Mouse (Mus musculus) layer of hippocampus, adult 9-11 months (tissue): ENCODE measurements around the gene Zfp846.
"Not testable (repeated sequence)": the region's sequence is repeated elsewhere in the genome, so short reads cannot be mapped to it uniquely, and the experiment has no call there.

Experiments
- DNase-seq: peaks from one replicate; pipeline ENCODE4 v3.0.0; 2022

Zfp846 gene

DNA sequence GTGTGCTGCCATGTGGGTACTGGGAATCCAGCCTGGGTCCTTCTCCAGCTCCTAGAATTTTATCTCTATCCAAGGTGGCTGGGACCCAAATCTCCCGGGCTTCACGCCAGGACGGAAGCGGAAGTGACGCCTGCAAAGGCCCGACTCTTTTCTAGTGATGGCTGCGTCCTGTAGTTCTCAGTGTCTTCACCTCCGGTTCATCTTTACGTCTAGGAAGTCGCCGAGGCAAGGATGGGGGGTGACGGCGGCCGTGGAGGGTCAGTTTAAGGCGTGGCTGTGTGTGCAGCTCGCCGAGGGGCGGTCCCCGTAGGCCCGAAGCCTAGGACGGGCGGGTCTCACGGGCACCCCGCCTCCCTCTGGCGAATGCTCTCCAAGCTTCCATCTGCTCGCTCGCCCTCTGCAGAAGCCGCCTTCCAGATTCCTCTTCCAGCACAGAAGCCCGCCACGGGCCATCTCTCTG lies at the start of gene Zfp846:
Gene Zfp846 (plus strand): TSS at position 117 of the 460 bp plus-strand sequence.
- peak; percentile 100 for DNase-seq

DNA sequence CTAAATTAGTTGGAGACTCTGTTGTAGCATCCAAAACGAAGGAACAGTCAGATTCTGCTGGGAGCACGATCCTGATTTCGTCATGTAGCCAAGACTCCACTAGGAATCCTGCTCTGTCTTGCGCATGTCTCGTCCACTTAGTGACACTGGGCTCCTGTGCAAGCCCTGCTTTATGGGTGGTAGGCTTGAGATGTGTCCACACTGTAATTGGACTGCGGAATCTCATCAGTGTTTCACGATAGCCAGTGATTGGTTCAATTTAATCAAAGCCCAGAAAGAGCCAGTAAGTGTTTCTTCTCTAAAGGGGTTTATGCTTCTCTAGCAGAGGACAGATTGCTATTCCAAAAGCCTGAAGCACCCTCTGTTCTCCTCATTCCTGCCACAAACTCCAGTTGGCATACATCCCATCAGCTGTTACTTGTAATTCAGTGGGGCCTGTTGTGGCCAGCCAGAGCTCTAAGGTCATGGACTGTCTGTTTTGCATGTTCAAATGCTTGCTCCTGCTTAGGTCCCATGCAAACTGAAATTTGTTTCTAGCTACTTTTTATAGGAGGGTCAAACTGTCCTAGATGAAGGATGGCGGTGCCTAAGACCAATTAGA lies 46.7 kb upstream of the Zfp846 start:
- DNase-seq: peak; percentile 40

DNA sequence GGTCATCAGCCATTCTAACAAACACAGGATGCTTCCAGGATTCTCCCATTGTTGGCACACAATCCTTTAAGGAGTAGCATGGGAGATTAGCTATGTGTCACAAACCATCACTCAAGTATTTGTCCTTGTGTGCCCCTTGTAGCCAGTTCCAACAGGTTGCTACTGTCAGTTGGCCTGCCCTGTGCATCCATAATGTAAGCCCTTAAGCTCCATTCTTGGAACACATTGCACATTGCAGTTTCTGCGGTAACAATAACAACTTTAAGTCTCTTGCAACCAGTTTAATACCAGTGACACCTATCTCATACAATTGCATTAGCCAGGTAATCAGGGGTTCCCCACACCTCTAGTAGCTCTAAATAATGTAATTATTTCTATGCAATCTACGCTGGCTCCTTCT lies 44.5 kb upstream of the Zfp846 start:
- no peak for DNase-seq

DNA sequence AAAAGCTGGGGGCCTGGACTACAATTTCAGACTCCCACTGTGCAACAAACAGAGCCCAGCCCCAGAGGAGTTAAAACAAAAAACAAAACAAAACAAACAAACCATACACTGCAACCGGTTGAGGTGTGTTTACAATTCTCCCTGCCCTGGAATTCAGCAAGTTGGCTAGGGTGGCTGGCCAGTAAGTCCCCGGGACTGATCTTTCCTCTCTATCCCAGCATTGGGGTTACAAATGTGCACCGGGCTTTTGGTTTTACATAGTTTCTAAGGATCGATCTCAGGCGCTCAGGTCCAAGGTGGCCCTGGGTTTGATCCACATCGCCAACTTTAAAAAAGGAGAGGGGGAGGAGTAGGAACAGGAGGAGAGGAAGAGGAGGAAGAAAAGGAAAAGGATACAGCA lies 37.6 kb upstream of the Zfp846 start:
- DNase-seq: no peak

DNA sequence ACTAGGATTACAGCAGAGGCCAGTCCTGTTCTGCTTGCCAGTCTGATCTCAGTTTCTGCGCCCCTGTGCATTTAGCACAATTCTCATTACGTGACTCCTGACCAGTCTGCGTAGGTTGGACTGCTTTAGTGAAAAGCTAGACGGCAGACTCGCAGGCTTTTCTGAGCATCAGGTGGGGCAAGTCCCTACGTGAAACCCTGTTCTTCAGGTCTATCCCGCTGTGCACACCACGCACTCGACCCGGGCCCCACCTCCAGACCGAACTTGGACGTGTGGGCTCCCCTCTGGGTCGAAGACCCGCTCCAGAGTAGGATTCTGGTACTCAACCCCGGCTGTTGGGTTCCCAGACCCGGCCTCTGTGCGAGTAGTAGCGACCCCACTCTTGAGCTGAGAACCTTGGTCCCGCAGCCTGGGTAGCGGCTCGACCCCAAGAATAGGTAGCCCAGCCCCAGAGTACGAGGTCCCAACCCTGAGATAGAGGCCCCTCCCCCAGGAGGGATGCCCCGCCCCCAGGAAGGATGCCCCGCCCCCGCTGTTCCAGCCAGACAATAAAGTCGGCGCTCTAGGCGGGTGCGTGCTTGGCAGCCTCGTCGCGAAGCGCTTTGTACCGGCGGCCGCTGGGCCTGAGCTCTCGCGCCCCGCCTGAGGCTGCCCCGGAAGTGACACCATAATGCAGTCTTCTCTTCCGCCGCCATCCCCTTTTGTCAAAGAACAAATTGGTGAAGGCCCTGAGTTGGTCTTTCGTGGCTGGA lies 36.8 kb upstream of the Zfp846 start:
- peak; percentile 85 for DNase-seq

DNA sequence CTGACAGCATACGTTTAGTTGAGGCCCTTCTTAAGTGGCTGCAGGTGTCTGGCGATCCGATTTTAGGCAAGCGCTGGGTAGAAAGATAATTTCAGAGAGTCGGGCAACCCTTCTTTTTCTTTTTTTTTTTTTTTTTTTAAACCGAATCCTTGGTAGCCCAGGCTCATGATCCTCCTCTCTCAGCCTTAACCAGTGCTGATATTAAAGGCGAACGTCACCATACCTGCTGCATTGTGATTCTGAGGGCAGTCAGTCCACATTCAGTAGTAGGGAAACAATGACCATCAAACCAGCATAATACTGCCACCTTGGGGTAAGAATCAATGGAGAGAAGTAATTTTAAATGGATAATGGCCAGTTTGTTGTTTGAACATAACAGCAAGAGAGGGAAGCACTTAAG lies 35.9 kb upstream of the Zfp846 start:
- no peak for DNase-seq

DNA sequence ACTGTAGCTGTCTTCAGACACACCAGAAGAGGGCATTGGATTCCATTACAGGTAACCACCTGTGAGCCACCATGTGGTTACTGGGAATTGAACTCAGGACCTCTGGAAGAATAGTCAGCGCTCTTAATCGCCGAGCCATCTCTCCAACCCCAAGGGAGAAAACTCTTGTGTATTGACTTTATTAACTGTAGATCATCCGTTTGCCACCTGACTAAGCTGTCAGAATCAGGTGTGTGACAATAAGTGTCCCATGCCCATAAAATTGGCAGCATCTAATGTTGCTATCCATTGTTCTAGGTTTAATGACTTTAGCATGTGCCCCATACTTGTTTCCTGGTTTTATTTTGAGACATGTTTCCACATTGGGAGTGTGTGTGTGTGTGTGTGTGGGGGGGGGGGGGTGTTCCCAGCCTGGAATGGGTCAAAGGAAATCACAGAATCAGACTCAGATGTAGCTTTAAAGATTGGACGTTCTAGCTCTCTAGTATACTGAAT lies 29.3 kb upstream of the Zfp846 start:
- DNase-seq: no peak

DNA sequence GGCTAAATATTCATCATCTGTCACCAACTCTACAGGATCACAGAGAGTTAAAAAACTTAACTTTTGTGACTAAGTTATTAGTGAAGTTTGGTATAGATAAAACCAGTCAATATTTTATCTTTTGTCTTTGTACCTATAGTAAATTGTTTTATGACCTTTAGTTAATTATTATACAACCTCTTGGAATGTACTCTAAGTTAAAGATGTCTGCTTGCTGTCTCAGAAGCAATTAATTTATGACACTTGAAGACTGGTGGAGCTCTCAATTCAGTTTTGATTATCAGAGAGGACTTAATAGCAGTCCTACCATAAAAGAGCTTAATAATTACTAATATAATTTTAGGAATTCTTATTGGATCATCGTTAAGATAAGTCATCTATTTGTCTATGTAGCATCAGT lies 28.4 kb upstream of the Zfp846 start:
- DNase-seq: no peak

DNA sequence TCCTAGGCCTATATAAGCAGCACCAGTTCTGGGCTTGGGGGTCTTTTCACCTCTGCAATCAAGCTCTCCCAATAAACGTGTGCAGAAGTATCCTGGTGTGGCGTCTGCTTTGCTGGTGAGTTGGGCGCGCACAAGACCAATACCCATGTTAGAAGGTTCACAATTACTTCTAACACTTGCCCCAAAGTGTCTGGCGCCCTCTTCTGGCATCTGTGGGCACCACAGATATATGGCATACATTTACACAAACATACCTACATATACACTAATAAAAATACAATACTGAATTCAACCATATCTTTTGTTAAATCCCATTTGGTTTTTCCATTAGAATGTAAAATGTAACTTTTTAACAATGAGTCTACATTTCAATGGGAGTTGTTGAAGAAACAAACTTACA lies 18.9 kb upstream of the Zfp846 start:
- DNase-seq: no peak

DNA sequence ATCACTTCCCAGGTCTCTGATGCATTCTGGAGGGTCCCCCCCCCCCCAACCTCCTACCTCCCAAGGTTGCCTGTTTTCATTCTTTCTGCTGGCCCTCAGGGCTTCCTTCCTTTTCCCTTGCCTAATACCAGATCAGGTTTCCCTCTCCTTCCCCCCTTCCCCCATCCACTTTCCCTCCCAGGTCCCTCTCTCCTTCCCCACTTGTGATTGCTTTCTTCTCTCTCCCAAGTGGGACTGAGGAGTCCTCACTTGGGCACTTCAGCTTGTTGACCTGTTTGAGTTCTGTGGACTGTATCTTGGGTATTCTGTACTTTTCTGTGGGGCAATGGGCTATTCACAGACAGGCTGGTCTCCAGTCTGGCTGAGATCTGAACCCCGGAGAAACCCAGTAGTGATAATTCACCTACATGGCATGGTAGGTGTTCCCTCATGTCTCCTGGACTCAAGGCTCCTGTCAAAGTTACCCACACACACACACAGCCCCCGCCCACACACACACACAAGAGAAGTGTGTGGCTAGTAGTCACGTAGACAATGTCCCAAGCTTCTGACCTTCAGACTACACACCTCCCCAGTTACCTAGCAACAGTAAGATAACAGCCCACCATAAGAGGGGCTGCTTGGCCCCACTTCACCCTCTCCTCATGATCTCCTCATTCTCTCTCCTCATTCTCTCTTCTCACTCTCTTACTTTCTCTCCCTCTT lies 15.6 kb upstream of the Zfp846 start:
- not testable (repeated sequence) for DNase-seq

DNA sequence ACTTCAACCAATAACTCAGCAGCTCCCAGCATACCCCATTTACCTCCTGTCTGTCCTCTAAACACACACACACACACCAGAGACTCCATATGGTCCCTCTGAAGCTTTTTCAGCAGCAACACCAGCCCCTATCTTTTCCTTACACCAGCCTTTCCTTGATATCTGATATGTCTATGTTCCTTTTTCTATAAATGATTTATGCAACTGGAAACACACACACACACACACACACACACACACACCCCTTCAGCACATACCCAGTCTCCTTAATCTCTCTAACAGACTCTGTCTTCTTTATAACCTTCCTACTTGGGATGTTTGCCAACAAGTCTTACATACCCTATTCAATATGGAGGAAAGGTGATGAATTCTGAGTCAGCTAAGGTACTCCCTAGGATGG lies 10.0 kb upstream of the Zfp846 start:
- DNase-seq: no peak

DNA sequence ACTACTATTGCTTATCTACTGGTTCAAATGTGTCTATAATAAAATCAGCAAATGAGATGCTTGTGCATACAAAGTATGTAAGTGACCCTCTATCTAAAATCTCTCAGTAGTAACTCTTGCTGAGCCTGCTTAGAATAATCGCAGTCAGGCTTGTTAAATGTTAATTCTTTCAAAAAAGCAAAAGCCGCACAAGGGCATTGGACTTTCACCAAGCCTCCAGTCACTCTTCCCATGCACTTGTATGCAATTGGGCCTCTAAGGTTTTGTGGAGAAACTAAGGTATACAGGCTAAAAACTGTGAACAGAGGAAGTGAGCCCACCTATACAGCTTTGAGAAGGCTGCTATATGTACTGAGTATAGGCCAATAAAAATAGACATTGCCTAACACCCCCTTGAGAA lies 4.5 kb upstream of the Zfp846 start:
- no peak for DNase-seq

DNA sequence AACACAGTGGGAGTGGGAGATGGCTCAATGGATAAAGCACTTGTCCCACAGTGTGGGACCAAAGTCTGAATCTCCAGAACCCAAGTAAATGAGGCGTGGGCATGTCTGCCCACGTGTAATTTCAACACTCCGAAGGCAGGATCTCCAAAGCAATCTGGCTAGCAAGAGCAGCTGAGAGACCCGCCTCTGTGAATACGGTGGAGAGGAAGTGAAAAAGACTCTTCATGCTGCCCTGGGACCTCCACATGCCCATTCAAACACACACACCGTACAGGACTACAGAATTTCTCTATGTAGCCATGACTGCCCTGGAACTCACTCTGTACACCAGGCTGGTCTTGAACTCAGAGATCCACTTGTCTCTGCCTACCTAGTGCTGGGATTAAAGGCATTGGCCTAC lies 20.2 kb downstream of the Zfp846 start:
- DNase-seq: no peak

DNA sequence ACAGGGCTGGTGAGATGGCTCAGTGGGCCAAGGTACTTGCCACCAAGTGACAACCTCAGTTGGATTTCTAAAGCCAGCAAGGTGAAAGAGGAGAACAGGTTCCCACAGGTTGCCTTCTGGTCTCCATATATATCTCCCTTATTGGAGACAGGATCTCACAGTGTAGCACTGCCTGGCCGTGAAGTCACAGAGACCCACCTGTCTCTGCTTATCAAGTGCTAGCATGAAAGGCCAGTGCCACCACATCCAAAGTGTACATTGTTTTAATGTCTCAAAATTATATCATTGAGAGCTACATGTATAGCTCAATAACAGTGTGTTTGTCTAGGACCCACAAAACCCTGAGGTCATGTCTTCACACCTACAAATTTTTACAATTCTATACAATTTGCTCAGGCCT lies 25.2 kb downstream of the Zfp846 start:
- no peak for DNase-seq

DNA sequence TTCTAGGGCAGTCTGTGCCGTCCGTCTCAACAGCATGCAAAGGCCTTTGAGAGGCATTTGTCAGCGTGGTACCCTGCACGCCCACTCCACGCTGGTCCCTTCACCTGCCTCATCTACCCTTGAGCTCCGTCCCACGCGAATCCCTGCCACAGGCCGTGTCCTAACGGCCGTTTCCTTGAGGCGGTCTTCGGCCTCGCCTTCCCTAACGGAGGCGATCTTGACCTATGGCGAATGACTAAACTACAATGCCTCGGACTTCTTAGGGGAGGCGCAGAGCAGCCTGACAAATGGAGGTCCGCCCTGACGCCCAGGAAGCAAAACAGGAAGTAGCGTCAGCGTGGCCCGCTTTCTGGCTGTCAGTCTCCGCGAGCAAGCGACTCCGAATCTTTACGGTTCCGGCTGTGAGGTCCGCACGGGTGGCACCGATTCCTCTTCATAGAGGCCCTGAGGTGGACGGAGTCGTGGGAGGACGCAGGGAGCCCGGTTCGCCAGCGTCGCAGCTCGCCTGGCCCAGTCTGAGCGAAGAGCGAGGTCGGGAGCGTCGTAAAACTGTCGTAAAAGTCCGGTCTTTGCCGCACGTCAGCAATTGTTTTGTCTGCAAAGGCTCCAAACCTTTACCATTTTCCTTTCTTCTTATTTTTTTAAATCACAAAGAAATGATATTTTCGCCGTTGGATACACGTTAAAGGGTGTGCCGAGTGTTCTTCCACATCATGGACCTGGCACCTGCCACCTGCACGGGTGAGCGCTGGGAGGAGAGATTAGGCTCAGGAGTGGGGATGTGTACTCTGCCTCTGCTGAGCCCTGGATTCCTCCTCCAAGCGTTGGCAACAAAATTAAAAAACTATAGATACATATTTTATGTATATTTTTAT lies 26.2 kb downstream of the Zfp846 start:
- peak; percentile 91 for DNase-seq

DNA sequence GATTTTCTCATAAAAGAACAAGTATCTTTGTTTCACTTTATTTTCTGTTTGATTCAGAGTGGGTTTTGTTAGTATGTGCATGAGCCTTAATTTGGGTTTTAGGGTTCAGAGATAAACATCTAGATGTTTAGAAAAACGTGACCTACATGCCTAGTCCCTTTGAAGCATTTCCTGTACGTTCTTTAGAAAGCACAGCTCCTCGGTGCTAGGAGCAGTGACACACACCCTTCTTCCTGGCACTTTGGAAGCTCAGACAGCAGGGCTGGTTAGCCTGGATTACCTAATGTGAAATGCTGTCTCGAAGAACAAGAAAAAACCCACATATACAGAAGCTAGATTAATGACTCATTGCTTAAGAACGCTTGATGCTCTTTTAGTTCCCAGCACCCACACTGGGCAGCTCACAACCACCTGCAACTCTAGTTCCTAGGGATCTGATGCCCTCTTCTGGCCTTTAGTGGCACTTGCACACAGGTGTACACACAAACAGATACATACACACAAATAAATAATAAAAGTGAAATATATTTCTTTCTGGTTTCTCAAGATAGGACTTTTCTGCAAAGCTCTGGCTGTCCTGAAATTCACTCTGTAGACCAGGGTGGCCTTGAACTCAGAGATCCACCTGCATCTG lies 28.9 kb downstream of the Zfp846 start:
- no peak for DNase-seq

DNA sequence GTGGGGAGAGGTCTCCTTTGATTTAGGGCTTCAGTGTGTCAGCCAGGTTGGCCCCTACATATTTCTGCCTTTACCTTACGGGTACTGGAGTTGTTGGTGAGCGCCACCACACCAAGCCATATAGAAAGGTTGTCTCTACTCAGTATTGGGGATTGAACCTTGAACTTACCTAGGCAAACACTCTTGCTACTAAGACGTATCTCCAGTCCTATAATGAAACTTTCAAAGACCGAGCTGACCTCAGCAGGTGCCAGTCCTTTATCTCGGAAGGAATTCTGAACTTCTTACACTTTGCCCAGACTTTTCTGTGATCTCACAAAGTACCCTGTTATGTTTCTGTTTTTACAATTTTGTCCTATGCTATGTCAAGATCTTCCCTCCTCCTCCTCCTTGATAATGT lies 30.9 kb downstream of the Zfp846 start:
- DNase-seq: no peak

DNA sequence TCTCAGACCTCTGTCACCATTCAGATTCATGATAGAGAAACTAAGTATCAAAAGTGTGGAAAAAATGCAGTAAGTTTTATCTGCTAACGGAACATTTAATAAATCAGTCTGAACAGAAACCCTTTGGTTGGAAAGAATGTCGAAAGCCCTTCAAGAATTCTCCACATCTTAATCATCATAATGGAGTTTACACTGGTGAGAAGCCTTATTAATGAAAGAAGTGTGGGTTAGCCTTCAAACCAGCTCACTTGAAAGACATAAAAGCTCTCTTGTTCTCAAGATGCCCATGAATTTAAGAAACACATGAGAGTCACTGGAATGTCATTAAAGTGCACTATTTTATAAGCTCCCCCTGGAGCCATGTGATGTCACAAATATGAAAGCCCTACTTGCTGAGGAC lies 35.6 kb downstream of the Zfp846 start:
- DNase-seq: no peak

DNA sequence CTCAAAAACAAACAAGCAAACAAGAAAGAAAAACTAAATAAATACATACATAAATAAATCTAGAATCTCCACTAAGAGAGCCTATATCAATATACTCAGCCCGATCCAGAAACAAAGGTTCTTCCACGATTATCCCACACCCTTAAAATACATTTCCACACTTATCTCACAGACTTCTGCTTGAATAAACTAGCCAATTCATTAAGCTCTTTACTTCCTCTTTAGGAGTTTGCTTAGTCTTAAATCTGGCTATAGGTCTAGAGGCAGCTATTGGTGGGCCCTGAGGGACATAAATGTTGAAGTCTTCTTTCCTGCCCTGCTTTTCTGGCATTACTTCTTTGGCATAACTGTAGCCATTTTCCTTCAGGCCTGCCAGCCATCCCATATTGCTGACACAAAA lies 50.2 kb downstream of the Zfp846 start:
- DNase-seq: no peak

DNA sequence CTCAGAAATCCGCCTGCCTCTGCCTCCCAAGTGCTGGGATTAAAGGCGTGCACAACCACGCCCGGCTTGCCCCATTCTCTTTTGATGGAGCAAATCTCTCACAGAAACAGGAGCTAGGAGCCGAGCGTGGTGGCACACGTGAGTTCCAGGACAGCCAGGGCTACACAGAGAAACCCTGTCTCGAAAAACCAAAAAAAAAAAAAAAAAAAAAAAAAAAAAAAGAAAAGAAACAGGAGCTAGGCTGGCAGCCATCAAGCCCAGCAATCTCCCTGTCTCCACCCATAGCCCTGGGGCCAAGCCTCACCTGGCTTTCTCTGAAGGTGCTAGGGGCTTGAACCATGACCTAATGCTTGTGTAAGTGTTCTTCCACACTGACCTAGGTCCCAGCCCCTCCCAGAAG lies 54.6 kb downstream of the Zfp846 start:
- not testable (repeated sequence) for DNase-seq

DNA sequence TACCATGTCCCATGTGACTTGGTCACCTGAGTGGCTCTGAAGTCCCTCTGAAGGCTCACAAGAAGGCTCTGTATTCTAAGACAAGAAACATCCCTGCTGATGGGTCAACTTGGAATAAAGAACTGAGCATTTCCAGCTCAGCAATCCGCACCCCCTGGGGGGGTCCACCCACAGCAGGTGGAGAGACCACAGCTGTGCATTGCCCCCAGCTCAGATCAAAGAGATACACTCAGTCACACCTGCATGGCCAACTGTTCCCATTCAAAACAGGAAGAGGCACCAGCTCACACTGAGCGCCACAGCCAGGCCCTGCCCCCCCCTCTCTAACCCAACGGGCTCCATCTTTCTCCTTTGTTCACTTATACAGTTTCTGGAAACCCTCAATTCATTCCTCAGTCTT lies 55.2 kb downstream of the Zfp846 start:
- no peak for DNase-seq

DNA sequence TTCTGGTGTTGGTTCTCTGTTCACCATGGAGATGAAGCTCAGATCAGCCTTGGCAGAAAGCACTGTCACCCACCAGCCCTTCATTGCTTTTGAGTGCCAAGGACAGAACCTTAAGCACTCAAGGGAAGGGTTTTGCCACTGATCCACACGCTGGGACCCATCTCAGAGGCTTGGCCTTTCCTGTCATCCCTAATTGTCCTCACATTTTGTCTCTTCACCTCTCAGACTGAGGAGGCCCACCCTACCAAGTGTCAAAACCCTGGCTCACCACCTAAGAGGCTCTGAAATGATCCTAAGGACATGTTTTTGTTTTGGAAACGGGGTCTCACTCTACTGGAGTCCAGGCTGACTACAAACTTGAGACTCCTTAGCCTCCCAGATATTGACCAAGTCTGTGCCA lies 55.7 kb downstream of the Zfp846 start:
- DNase-seq: no peak

DNA sequence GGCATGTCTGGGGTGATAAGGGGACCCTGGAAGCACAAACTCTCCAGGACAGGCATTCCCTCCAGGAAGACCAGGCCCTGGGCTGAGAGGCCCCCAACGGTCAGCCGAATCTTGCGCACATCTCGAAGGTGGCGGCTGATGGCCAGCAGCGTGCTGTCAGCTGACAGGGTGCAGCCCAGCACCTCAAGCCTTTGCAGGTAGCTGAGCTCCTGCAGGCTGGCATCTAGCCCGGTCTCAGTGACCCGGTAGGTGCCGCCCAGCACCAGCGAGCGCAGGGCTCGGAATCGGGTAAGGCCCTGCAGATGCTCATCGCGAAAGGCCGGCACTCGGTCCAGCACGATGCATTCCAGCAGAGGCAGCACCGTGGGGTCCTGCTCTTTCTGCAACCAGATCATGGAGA lies 57.5 kb downstream of the Zfp846 start:
- no peak for DNase-seq
